Mouse (Mus musculus): ENCODE data around the gene Il4i1.

The Il4i1 gene

DNA sequence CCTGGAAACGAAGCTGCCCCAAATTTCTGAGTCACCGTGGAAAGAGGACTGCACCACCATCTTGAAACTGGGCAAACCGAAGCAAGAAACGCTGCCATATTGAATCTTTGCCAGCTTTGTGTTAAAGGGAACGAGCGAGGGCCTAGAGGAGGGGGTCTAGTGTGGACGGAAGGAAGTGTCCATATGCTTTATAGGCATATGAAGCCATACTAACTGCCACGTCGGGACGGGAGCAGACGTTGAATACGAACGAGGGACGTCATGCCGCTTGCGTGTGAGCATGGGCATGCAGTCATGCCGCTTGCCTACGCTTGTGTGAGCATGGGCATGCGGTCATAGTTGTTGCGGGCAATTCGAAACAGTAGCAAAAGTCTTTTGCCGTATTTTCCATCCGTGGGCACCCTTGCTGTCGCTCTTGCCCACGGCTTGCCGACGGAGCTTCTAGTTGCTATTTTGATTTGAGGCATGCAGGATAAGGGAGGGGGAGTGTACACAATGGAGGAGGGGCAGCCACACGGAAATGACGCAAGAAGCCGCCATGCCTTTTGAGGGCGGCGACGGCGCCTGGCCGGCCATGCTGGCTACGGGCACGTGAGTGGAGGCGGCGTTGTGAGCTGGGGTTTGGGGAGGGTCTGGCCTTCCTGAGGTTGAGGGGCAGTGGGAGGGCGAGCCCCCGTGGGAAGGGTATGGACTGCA is 33.4 kb downstream of the Il4i1 start:
- peak; percentile 93 to 94 for DNase-seq

DNA sequence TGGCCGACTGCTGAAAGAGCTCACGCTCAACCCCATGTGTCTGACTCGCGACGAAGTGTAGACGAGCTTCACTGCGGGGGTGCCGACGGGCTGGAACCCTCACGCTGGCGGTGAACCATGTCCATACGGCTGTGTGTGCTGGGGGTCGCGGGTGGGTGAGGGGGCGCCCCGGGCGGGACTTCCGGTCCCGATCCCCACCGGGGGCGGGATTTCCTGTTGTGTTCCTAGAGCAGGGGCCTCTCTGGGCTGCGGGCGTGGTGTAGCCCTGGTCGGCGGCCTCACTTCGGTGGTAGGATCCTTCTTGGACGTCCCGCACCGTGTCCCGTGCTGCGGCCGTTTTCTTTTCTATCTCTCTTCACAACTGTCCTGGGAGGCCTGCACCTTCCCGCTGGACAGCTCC is 34.0 kb downstream of the Il4i1 start:
- peak; percentile 83 to 86 for DNase-seq

DNA sequence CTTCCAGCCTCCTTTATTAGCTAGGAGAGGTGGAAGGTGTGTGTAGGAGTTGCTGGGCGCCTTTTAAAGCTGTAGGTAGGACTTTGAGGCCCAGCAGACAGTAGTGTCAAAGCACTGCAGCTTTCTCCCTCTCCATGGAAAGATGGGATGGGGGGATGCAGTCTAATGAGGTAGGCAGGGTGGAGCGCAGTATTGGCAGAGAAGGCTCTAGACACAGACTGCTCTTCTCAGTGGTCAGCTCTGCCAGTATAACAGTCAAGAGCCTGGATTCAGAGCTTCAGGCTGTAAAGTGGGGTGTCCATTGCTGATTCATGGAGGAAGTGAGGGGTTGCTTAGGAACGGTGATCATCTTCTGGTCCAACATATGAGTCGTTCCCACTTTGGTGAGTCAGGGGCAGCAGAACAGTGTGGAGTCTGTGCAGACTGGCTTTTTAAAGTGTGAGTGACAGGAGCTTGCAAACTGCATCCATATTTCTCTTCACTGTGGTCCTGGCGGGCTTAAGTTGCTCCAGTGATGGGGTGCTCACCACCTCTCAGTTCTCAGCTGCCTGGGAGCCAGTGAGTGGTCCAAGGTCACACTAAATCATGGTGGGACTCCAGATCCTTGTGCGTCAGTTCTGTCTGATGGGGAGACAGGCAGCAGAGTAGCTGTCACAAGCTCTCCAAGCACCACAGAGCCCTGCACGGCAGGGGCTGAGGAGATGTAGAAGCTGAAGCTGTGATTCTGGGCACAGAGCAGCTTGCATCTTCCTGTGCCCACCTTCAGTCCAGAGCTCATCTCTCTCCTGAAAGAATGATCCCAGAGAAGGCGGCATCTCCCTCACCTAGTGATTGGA is 34.8 kb downstream of the Il4i1 start:
- DNase-seq: no peak

DNA sequence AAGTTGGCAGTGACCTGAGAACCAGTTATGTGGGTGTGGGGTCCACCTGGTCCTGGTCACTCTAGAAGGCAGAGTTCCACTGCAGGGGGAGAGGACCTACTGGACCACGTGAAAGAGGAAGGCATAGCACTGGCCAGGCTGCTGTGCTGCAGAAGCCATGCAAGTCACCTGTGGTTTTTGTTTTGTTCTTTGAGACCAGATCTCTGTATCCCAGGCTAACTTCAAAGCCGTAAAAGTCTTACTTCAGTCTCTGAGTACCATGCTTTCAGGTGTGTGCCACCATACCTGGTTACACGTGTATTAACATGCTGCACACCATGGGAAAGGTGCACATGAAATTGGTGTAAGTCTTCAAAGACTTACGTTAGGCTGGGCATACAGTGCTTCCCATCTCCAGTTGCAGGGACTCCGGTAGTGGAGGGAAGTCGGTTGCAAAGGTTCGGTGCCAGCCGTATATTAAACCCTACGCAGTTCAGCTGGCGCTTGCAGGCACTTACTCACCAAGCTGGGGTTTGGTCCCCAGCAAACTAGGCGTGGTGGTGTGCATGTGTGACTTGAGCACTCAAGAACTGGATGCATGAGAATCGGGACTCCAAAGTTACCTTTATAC is 35.5 kb downstream of the Il4i1 start:
- no peak for DNase-seq

DNA sequence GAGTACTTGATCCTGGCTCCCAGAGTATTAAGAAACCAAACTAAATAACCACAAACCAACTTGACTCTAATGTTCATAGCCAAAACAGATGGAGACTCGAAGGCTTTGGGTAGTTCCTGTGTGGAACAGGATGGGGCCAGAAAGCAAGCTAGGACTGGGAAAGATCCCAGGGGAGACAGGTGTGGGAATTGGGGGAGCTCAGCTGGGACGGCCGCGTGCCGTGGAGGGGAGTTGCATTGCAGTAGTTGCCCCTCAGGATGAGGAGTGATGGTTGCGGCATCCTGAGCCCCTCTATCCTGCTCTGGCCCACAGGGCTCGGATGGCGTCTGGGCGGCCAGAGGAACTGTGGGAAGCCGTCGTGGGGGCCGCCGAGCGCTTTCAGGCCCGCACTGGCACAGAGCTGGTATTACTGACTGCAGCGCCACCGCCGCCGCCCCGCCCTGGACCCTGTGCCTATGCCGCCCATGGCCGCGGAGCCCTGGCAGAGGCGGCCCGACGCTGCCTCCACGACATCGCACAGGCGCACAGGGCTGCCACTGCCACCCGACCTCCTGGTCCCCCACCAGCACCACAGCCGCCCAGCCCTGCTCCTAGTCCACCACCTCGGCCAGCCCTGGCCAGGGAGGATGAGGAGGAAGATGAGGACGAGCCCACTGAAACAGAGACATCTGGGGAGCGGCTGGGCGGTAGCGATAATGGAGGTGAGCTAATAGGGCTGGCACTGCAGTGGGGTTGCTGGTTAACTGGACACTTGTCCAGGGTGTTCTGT is 36.3 kb downstream of the Il4i1 start:
- DNase-seq: no peak

DNA sequence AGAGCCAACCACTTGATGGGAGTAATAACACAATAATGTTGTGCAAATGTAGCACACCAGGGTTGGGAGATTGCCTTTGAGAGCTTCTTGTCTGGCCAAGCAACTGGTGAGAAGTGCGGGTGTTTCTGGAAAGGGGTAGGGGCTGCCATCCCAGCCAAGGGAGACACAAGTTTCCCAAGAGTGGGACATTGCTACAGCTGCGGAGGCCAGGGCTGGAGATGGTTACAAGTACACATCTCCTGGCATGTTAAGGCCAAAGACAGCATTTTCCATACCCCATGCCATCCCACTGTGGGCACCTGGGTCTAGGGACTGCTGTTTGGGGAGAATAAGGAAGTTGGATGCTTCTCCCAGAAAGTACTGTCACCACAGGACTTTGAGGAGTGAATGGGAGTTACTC is 36.9 kb downstream of the Il4i1 start:
- DNase-seq: no peak

DNA sequence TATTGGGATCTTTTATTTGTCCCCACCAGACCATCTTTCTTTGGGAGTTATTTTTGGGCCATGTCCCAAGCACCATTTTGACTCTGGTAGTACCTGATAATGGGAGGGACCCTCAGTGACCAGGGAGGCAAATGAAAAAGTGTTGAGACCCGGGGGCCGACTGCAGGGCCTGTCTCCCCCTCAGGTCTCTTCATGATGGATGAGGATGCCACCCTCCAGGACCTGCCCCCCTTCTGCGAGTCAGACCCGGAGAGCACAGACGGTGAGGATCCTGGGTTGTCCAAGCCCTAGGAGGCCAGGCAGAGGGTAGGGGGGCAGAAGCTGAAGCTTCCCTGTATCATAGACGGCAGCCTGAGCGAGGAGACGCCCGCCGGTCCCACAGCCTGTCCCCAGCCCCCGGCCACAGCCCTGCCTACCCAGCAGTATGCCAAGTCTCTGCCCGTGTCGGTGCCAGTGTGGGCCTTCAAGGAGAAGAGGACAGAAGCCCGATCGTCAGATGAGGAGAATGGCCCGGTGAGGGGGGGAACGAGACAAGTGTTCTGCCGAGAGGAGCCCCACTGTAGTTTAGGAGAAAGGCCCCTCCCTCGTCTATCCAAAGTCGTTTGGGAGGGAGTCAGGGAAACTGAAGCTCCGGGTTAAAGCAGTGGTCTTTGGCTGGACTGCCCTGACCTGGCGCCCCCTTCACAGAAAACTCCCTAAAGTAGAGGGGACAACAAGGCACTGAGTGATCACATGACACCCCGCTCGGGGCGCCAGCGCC is 37.6 kb downstream of the Il4i1 start:
- no peak for DNase-seq

DNA sequence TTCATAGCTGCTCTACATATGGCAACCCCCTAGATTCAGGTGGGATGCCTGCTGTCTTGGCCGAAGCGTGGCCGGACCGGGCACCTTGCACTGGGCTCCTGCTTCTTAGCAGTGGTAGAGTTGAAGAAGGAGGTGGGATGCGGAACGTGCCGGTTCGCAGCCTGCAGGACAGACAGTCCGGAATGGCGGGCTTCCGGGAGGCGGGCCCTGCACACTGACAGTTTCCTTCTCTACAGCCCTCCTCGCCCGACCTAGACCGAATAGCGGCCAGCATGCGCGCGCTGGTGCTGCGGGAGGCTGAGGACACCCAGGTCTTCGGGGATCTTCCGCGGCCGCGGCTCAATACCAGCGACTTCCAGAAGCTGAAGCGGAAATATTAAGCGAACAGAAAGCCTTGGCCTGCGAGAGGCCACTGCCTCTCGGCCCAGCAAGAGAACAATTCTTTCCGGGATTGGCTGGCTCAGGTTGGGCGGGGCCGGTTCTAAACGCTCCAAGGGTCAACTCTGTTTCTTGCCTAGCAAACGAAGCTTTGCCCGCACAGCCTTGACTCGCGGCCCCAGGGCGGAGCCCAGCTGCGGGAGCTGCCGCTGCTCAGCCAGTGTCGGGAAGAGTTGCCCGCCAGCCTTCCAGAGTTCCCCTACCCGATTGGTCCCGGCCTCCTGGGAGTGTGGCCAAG is 38.3 kb downstream of the Il4i1 start:
- DNase-seq: peak; percentile 90 to 95

DNA sequence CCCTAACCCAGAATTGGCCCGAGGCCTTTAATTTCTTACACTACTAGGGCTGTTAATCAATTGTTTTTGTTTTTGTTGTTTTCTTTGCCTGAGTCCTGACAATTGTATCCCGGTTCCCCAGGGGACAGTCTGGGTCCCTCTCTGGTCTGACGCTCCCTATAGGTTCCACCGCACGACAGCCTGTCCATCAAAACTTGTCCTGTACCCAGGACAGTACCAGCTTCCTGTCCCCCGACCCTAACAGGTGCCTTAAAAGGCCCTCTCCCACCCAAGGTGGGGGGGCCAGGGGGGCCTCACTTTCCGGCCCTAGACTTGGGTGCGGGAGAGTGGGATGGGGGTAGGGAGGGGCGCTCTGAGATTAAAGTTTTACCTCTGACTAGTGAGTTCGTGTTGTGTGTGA is 38.8 kb downstream of the Il4i1 start:
- DNase-seq: no peak

DNA sequence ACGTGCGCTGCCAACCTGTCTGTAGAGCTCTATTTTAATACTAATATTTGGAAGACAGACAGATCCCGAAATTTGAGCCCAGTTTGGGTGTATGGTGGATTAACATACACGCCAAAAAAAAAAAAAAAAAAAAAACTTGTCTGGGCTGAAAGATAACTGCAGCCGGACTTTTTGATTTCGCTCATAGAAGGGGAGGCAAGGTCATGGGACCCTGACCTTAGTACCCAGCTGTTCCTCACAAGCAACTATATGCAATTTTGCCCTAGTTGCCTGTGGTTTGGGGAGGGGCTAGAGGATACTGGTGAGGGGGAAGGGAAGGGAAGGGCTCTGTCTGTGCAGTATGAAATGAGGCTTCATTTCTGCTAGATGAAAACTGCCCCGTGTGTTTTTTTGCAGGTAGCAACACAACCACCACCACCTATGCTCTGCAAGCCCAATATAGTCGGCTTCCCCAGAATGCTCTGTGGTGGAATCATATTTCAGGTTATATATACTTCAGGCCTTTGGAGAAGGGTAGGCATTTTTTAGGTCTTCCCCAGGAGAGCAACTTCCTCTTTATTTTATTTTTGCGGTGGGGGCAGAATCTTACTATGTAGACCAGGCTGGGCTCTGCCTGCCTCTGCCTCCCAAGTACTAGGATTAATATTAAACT is 40.2 kb downstream of the Il4i1 start:
- no peak for DNase-seq

DNA sequence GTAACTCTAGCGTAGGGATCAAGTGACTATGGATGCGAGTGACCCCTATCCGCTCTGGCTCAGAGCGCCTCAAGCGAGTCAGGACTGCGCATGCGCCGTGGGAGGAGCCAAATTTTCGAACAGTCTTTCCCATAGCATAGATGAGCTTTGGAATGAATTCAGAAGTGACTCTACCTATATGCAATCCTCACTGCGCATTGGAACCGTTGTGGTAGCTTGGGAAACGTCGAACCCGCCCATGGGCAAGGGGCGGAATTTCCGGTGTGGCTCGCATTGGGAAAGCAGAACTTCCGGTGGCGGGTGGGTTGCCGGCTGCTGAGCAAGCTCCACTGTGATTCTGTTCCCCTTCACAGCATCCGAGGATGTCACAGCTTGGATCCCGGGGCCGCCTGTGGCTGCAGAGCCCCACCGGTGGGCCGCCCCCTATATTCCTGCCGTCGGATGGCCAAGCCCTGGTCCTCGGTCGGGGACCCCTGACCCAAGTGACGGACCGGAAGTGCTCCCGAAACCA is 40.9 kb downstream of the Il4i1 start, which contains the start of gene Pnkp:
Gene Pnkp (plus strand): TSS at position 98 of the 511 bp plus-strand sequence.
- peak; percentile 91 to 92 for DNase-seq

DNA sequence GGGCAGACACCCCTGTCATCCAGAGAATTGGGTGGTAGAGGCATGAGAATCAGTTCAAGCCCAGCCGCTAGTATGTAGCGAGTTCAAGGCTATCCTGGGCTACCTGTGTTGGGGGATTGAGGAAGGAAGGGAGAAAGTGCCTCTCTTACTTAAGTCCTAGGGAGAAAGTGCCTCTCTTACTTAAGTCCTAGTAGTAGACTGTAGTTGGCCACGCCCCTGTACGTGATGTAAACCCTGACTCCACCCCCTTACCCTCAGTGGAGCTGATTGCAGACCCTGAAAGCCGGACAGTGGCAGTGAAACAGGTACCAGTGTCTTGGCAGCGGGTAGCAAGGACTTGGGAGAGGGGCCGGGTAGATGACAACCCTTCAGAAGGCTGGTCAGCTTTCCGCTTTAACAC is 41.7 kb downstream of the Il4i1 start:
- DNase-seq: peak; percentile 57 to 64

DNA sequence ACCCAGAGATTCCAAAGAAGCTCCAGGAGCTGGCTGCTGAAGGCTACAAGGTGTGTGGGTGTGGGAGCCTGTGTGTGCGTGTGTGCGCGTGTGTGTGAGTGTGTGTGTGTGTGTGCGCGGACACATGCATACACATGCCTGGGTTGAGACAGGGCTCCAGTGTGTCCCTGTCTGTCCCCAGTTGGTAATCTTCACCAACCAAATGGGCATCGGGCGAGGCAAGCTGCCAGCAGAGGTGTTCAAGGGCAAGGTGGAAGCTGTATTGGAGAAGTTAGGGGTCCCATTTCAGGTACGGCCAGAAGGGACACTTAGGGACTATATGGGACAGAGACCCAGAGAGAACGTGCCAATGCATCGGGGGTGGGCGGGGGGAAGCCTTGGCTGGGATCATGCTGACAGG is 43.7 kb downstream of the Il4i1 start:
- DNase-seq: no peak

DNA sequence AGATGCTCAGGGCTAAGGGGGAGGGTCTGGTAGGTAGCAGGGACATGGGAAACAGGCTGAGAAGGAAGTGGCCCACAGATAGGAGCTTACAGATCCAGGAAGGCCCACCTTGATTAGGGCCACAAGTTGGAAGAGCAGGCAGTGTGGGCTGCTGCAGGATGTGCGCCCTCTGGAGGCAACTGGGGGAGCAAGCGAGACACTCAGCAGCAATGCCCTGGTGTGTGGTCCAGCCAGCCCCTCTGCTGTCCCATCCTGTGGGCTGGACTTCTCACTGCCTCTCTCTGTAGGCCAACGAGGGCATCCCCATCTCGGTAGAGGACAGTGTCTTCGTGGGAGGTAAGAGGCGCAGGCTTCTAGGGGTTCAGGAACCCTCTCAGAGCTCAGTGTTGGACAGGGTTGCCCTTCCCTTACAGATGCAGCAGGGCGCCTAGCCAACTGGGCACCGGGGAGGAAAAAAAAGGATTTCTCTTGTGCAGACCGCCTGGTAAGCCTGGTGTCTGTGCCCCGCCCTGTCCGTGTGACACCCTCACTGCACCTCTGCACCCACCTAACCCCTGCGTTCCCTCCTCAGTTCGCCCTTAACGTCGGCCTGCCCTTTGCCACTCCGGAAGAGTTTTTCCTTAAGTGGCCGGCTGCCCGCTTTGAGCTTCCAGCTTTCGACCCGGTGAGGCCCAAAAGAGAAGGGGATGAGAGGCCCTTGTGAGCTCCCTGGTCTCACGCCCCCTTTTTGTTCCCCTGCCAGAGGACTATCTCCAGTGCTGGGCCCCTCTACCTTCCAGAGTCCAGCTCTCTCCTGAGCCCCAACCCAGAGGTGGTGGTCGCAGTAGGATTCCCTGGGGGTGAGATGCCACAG is 44.6 kb downstream of the Il4i1 start:
- peak; percentile 82 to 83 for DNase-seq

DNA sequence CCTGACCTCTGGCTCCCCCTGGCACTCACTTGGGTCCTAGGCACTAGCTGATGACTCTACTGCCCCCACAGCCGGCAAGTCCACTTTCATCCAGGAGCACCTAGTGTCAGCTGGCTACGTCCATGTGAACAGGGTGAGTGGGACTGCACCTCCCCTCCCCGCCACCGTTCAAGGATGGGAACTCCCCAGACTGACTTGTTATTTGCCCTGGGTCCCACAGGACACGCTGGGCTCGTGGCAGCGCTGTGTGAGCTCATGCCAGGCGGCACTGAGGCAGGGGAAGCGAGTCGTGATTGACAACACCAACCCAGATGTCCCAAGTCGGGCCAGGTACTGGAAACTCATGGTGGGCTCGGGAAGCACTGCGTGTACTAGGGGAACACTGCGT is 45.2 kb downstream of the Il4i1 start:
- no peak for DNase-seq

DNA sequence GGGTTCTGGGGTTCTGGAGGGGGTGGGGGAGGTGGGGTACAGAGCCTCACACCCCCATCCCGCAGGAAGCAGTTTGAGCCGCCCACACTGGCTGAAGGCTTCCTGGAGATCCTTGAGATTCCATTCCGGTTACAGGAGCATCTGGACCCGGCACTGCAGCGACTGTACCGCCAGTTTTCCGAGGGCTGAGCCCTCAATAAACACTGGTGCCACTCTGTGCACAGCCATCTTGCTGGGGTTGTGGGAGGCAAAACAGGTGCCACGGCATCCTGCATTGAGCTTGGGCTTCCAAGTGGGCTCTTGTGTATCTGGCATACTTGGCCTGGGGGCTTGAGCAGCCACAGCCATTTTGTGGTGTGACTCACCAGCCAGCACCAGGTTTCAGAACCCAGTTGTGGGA is 46.2 kb downstream of the Il4i1 start:
- no peak for DNase-seq

DNA sequence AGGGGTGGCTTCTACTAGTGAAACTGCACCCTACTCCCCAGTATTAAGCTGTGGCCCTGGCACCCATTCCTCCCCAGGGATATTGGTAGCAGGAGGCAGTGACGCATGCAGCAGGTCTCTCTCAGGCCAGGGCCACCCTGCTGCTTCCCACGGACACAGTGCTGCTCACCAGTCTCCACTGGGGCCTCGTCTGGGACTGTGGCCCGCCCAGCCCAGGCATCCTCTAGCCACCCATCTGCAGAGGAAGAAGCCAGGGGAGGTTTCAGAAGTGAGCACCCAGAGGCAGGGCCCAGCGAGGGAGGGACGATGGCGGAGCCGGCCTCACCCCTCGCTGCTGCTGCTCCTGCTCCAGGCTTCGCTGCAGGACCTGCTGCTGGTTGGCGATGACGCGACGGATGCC is 47.0 kb downstream of the Il4i1 start:
- DNase-seq: no peak

DNA sequence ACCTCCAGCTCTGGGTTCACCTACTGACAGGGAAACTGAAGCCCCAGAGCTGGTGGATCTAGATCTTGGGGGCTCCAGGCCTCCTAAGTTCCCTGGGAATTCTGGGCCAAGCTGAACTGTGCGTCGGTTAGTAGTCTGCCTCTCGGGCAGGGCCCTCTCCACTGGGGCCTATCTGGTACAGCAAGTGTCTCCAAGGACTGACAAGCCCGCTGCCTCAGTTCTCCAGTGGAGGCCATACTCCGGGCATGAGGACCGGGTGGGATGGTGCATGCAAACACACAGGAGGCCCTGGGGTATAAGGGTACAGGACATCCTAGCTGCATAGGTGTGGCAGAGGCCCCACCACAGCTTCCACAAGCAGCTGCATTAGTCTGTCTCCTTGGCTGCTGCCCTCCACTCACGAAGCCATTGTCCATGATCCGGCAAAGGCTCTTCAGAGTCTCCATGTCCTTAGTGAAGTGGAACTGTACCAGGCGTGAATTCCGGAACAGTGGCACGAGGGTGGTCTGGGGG is 47.9 kb downstream of the Il4i1 start:
- no peak for DNase-seq
